Mouse (Mus musculus): ENCODE results near the gene Olfr914.

The Olfr914 gene

DNA sequence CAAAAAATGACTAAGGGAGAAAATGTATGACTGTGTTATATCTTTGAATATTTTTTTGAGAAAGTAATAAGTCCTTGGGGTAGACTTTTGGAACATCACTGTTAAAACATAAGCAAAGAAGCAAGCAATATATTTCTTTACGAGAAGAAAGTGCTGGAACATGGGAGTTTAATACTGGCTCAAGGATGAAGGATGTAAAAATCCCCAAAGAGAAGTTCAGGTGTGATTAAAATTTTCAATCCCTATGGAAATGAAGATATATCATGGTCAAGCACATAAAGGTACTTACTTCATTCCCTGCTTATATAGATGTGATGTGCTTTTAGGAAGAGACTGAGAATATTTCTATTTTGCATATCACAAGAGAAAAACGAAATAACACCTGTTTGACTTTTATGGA is at the start of gene Olfr914:
TSS of gene Olfr914 (plus strand) at position 301 of the 400 bp plus-strand sequence.
- in situ Hi-C loops (cut with MboI; ENCODE audit: unreplicated experiment in 2 of 2) = no loop called here

DNA sequence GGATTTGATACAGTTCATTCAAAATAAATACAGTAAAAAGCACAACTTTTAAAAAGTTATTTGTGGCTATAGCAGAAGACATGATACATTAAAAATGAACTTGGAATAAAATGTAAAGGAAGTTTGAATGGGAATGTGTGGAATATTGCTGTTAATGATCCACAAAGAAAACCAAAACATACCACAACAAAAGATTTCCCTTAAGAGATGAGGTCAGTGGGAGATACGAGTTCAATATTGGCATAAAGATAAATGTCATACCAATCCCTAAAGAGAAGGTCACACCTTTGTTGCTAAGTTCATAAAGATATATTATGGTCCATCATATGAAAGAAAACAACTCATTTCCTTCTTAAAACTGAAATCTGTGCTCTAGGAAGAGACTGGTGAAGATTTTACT is 25.0 kb upstream of the Olfr914 start, which contains the start of gene Olfr912:
TSS of gene Olfr912 (plus strand) at position 301 of the 400 bp plus-strand sequence.
- in situ Hi-C loops (cut with MboI; ENCODE audit: unreplicated experiment in 2 of 2) = no loop called here

DNA sequence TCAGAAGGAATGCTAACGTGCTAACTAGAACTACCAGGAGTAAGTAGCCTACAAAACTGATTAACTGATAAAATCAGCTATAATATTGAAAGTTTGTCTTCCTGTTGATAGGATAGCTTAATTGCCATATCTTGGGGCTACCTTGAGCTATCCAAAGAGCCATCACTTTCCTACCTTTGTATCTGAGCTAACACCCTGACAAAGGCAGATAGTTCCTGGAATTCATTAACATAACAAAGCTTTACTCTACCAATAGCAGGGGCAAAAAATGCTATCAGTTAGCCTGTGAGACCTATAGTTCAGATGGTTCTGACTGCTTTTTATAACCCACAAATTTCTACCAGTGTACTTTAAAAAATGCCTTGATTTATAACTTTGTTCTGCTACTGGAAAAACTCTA is 13.8 kb upstream of the Olfr914 start:
- in situ Hi-C loops (cut with MboI; ENCODE audit: unreplicated experiment in 2 of 2) = no loop called here

DNA sequence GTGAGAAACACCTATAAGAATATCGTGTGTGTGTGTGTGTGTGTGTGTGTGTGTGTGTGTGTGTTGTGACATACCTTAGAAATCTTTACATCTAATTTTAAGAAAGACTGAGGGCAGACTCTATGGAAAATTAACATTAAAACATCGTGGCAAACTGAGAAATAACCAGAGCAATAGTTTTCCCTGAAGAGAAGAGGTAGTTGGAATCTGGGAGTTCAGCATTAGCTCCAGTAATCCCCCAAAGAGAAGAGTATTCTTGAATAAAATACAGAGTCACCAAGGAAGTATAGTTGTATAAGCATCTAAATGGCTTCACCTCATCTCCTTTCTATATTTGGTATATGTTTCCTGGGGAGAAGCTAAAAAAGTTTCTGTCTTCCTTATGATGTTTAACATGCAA is 12.4 kb upstream of the Olfr914 start, which contains the start of gene Olfr913:
TSS of gene Olfr913 (plus strand) at position 301 of the 400 bp plus-strand sequence.
- in situ Hi-C loops (cut with MboI; ENCODE audit: unreplicated experiment in 2 of 2) = no loop called here

DNA sequence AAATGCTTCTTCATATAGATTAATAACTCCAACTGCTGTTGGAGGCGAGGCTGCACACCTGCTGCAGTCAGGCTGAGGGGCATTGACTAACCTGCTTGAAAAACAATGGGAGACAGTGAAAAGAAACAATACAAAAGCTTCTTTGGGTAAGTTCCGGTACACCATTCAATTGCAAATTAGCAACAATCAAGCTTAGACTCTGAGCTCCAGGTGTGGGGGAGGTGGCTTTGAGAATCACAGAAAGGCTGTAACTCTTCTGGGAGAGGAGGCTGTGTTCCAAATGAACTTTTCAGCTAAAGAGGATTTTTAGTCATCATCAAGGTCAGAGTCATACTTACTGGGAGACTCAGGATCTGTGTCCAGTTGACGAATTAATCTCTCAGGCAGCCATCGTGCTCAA is 27.5 kb downstream of the Olfr914 start:
- in situ Hi-C loops (cut with MboI; ENCODE audit: unreplicated experiment in 2 of 2) = no loop called here

DNA sequence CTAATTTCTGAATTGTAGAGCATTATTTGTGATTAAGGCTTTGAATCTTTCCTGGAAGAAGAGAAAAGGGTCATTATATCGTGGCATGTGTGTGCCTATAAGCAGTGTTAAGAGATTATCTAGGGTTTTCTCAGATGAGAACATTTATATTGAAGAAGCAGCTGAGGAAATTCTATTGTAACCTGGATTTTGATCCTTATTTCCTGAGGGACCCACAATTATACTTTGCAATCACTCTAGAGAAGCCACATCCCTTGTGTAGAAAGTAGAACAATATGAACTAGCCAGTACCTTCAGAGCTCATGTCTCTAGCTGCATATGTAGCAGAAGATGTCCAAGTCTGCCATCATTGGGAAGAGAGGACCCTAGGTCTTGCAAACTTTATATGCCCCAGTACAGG is 54.9 kb downstream of the Olfr914 start, which contains the start of gene Olfr916:
TSS of gene Olfr916 (minus strand) at position 101 of the 400 bp plus-strand sequence.
- in situ Hi-C loops (cut with MboI; ENCODE audit: unreplicated experiment in 2 of 2) = no loop called here

All from v-Abl transformed pro-B cells (cell line).